Comparison of ENCODE assay signal across 11 mouse cellular contexts in the genomic region with DNA sequence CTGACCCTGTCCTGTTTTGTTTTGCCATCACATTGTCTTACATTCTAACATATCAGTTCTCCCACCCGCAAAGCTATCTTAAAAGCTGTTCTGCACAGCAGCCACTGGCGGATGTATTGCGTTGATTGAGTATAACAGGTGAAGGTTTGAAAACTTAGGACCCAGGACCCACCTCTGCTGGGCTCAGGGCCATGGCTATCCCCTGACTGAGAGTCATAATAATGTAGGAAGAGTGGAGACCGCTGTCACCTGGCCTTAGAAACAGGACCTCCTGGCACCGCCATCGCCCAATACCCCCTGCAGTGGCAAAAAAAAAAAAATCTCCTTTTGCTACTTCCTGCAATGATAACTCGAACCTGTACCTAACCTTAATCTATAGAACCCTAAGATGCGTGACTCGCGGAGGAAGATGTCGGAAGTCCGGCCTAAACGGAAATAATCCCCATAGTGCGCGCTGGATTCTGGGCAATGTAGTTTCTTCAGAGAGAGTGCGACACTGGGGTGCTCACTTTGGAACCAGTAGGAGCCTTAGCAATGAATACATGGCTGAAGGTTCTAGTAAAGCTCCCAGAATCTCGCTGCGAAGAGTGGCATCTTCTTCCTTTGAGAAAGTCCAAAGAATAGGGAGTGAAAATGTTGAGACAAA. TPM values are rescaled to one million over a fixed set of nuclear protein-coding genes. Genes with fewer than 3 reads are reported as not detected.
DNase-seq lines count a peak whose midpoint lies in the region; ATAC-seq and TF ChIP-seq lines count a peak whose summit lies in the region.
"Had no signal": no experiment of that assay in that cellular context is flagged by ENCODE, and none has a peak within 500 bp of the region (broad histone marks: within the 10 kb centered on the region; RNA-seq: fewer than 3 reads in every experiment).

No protein-coding gene starts in this region.

- 62% methylated on average over 18 of the region's 18 CpGs for WGBS in lung, embryonic 15.5 days
- WGBS in lung, postnatal 0 days = 52% methylated on average over 18 of the region's 18 CpGs
- WGBS in embryonic facial prominence, embryonic 14.5 days = 62% methylated on average over 18 of the region's 18 CpGs
- WGBS in intestine, embryonic 15.5 days = 62% methylated on average over 18 of the region's 18 CpGs
- WGBS in midbrain, embryonic 12.5 days = 60% methylated on average over 18 of the region's 18 CpGs

- no peaks in the 10 kb centered on the region for H3K4me1 ChIP-seq in lung, embryonic 15.5 days
- H3K4me1 ChIP-seq in lung, postnatal 0 days (ENCODE audit: insufficient read depth, low read depth, low read length) = no peaks in the 10 kb centered on the region
- no peaks in the 10 kb centered on the region for H3K4me1 ChIP-seq in embryonic facial prominence, embryonic 14.5 days (ENCODE audit: control insufficient read depth, insufficient read depth, low read length)
- H3K4me1 ChIP-seq in intestine, embryonic 15.5 days (replicated peaks) = no peaks in the 10 kb centered on the region
- H3K4me1 ChIP-seq in midbrain, embryonic 12.5 days = no peaks in the 10 kb centered on the region

- H3K27ac ChIP-seq in lung, embryonic 15.5 days = no peak overlapping the region
- no peak overlapping the region for H3K27ac ChIP-seq in lung, postnatal 0 days (ENCODE audit: low read length)
- no peak overlapping the region for H3K27ac ChIP-seq in embryonic facial prominence, embryonic 14.5 days (replicated peaks; ENCODE audit: low read depth, low read length)
- no peak overlapping the region for H3K27ac ChIP-seq in intestine, embryonic 15.5 days
- no peak overlapping the region for H3K27ac ChIP-seq in midbrain, embryonic 12.5 days (replicated peaks)

- no peak for DNase-seq in lung, postnatal 0 days (ENCODE audit: low spot score)
- peak; percentile 15 for DNase-seq in embryonic facial prominence, embryonic 14.5 days (ENCODE audit: low spot score)
- DNase-seq in spleen, adult 18-20 months = no peak
- DNase-seq in heart, postnatal 10 days = no peak
- no peak for DNase-seq in kidney, postnatal 14 days

- no peaks in the 10 kb centered on the region for H3K36me3 ChIP-seq in lung, embryonic 15.5 days
- H3K36me3 ChIP-seq in lung, postnatal 0 days (ENCODE audit: insufficient read depth, low read length) = no peaks in the 10 kb centered on the region
- H3K36me3 ChIP-seq in embryonic facial prominence, embryonic 14.5 days (ENCODE audit: control insufficient read depth, insufficient read depth, low read length) = no peaks in the 10 kb centered on the region
- H3K36me3 ChIP-seq in intestine, embryonic 15.5 days = no peaks in the 10 kb centered on the region
- no peaks in the 10 kb centered on the region for H3K36me3 ChIP-seq in midbrain, embryonic 12.5 days

- no peak for TF ChIP-seq EP300 in lung, postnatal 0 days (IDR thresholded peaks at IDR 0.05)

- no peak overlapping the region for H3K9ac ChIP-seq in lung, embryonic 15.5 days
- no peak overlapping the region for H3K9ac ChIP-seq in lung, postnatal 0 days (replicated peaks; ENCODE audit: low read depth)
- H3K9ac ChIP-seq in embryonic facial prominence, embryonic 14.5 days (ENCODE audit: low read depth, low read length) = no peak overlapping the region
- no peak overlapping the region for H3K9ac ChIP-seq in intestine, embryonic 15.5 days
- no peak overlapping the region for H3K9ac ChIP-seq in midbrain, embryonic 12.5 days (replicated peaks)

- no peak for ATAC-seq in lung, embryonic 15.5 days (ENCODE audit: borderline replicate concordance, extremely low read depth, low FRiP score, low TSS enrichment)
- no peak for ATAC-seq in lung, postnatal 0 days
- ATAC-seq in embryonic facial prominence, embryonic 14.5 days (ENCODE audit: low read depth) = no peak
- no peak for ATAC-seq in intestine, embryonic 15.5 days
- peak; percentile 66; the same call in 1 of the 2 replicates for ATAC-seq in midbrain, embryonic 12.5 days (ENCODE audit: low FRiP score, low read depth)
- ATAC-seq: Patski had no signal

- H3K4me2 ChIP-seq in lung, embryonic 15.5 days = peak overlapping the region; percentile 27; the same call in 1 of the 2 replicates
- H3K4me2 ChIP-seq in lung, postnatal 0 days (replicated peaks; ENCODE audit: low read depth, low read length) = no peak overlapping the region
- H3K4me2 ChIP-seq in embryonic facial prominence, embryonic 14.5 days (ENCODE audit: low read depth, low read length) = peak overlapping the region; percentile 30
- H3K4me2 ChIP-seq in intestine, embryonic 15.5 days (replicated peaks) = peak overlapping the region; percentile 33
- H3K4me2 ChIP-seq in midbrain, embryonic 12.5 days (replicated peaks) = peak overlapping the region; percentile 24

- intact Hi-C loops in heart, postnatal 10 days (cut with DNase I) = loop anchor here (10.0 kb wide), 1 partner anchor 2004 kb away; no protein-coding TSS in a partner anchor

- no peaks in the 10 kb centered on the region for H3K27me3 ChIP-seq in lung, embryonic 15.5 days
- H3K27me3 ChIP-seq in lung, postnatal 0 days (replicated peaks; ENCODE audit: insufficient read depth, low read length) = no peaks in the 10 kb centered on the region
- no peaks in the 10 kb centered on the region for H3K27me3 ChIP-seq in embryonic facial prominence, embryonic 14.5 days (replicated peaks; ENCODE audit: control insufficient read depth, insufficient read depth, low read length)
- H3K27me3 ChIP-seq in intestine, embryonic 15.5 days (replicated peaks) = no peaks in the 10 kb centered on the region
- no peaks in the 10 kb centered on the region for H3K27me3 ChIP-seq in midbrain, embryonic 12.5 days
- H3K27me3 ChIP-seq: Patski had no signal

- TF ChIP-seq CTCF in lung, postnatal 0 days (IDR thresholded peaks at IDR 0.05) = no peak

- no peaks in the 10 kb centered on the region for H3K9me3 ChIP-seq in lung, embryonic 15.5 days
- no peaks in the 10 kb centered on the region for H3K9me3 ChIP-seq in lung, postnatal 0 days (ENCODE audit: low read length)
- no peaks in the 10 kb centered on the region for H3K9me3 ChIP-seq in embryonic facial prominence, embryonic 14.5 days (ENCODE audit: control insufficient read depth, low read length)
- no peaks in the 10 kb centered on the region for H3K9me3 ChIP-seq in intestine, embryonic 15.5 days
- H3K9me3 ChIP-seq in midbrain, embryonic 12.5 days = 0 out of 2 replicates have a peak, but pooled peaks cover 3% of the 10 kb centered on the region

- H3K4me3 ChIP-seq in lung, embryonic 15.5 days = no peak overlapping the region
- H3K4me3 ChIP-seq in lung, postnatal 0 days (ENCODE audit: low read depth, low read length) = no peak overlapping the region
- H3K4me3 ChIP-seq in embryonic facial prominence, embryonic 14.5 days (ENCODE audit: low read depth, low read length) = peak overlapping the region; percentile 17
- H3K4me3 ChIP-seq in intestine, embryonic 15.5 days (replicated peaks) = no peak overlapping the region
- peak overlapping the region; percentile 24 for H3K4me3 ChIP-seq in midbrain, embryonic 12.5 days

RNA-seq across cellular contexts. Expression of a gene that starts 14.5 kb away (rescaled TPM):
- 10.6 and 11.4 TPM in 2 replicates for polyA plus RNA-seq in lung, embryonic 15.5 days (2015; fragmentation: Nextera tagmentation; extraction: Ambion mirVana)
- 1.4 and 1.6 TPM in 2 replicates for polyA plus RNA-seq in lung, postnatal 0 days (2015; fragmentation: Nextera tagmentation; extraction: Ambion mirVana)
- 11.3 and 16.1 TPM in 2 replicates for polyA plus RNA-seq in embryonic facial prominence, embryonic 14.5 days (2014; fragmentation: Nextera tagmentation; extraction: Ambion mirVana)
- polyA plus RNA-seq in intestine, embryonic 15.5 days (2015; fragmentation: Nextera tagmentation; extraction: Ambion mirVana) = 7.0 and 8.2 TPM in 2 replicates
- 48.9 and 52.8 TPM in 2 replicates for polyA plus RNA-seq in midbrain, embryonic 12.5 days (2016; fragmentation: Nextera tagmentation; extraction: Ambion mirVana)
- 1 to 10 TPM; 2.5 to 3.3 TPM for total RNA-seq in heart, postnatal 10 days (2021)

RNA-seq across cellular contexts. Expression of a gene that starts 37.6 kb away (rescaled TPM):
- polyA plus RNA-seq in lung, embryonic 15.5 days (2015; fragmentation: Nextera tagmentation; extraction: Ambion mirVana) = not detected in 2 replicates
- polyA plus RNA-seq in lung, postnatal 0 days (2015; fragmentation: Nextera tagmentation; extraction: Ambion mirVana) = not detected in 2 replicates
- polyA plus RNA-seq in embryonic facial prominence, embryonic 14.5 days (2014; fragmentation: Nextera tagmentation; extraction: Ambion mirVana) = not detected in 2 replicates
- polyA plus RNA-seq in intestine, embryonic 15.5 days (2015; fragmentation: Nextera tagmentation; extraction: Ambion mirVana) = not detected in 2 replicates
- not detected in 2 replicates for polyA plus RNA-seq in midbrain, embryonic 12.5 days (2016; fragmentation: Nextera tagmentation; extraction: Ambion mirVana)
- not detected for total RNA-seq in heart, postnatal 10 days (2021)
- polyA plus RNA-seq: large intestine, adult 2 months; Patski; stomach, embryonic 14.5 days had no signal

Comparison
In these comparisons a context has a peak if more than half of its experiments do, and no peak if none do; other contexts are left out.
1. H3K4me3 ChIP-seq: peak in embryonic facial prominence, embryonic 14.5 days (single experiment) and midbrain, embryonic 12.5 days (single experiment); none in lung, embryonic 15.5 days (single experiment), lung, postnatal 0 days (single experiment) and intestine, embryonic 15.5 days (single experiment).